ENCODE assay signal across 15 mouse cellular contexts in the genomic region with DNA sequence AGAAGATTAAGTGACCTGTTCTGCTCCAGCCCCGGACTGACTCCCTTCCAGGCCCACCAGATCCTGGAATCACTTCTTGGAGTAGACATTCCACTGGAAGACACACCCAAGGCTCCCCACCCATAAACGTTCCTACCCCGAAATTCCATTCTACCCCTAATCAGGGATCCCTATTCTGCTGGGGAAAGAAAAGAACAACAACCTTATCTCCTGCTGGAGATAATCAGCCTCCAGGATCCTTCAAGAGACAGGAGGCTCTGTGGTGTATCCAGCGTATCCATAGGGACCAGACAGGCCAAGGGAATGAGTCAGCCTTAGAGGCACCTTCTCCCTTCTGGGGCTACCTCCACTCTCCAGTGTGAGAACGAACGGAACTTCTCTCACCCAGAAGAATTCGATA. TPM values are rescaled to one million over a fixed set of nuclear protein-coding genes. Genes with fewer than 3 reads are reported as not detected.
A peak's percentile ranks its signal among the peaks of the same experiment; 100 is the strongest.
DNase-seq lines count a peak whose midpoint lies in the region; ATAC-seq and TF ChIP-seq lines count a peak whose summit lies in the region.
"Had no signal": no experiment of that assay in that cellular context is flagged by ENCODE, and none has a peak within 500 bp of the region (broad histone marks: within the 10 kb centered on the region; RNA-seq: fewer than 3 reads in every experiment).

No protein-coding gene starts in this region.

- no peak overlapping the region for H3K9ac ChIP-seq in heart, adult 2 months (ENCODE audit: low read depth, low read length)
- H3K9ac ChIP-seq: forebrain, embryonic 15.5 days; limb, embryonic 13.5 days had no signal

- no peak for TF ChIP-seq POLR2A in heart, adult 2 months (IDR thresholded peaks at IDR 0.05; ENCODE audit: insufficient read depth, low read depth, low read length)

- intact Hi-C loops in heart, adult 2 months (cut with DNase I) = loop anchor here (2.0 kb wide), 1 partner anchor 37 kb away; no protein-coding TSS in a partner anchor
- intact Hi-C loops in heart, postnatal 14 days (cut with DNase I) = no loop called here

- DNase-seq in heart, adult 2 months = peak in 1 of 2 experiments; percentile 27
- DNase-seq in heart, postnatal 14 days = no peak
- peak; percentile 42 for DNase-seq in ovary, adult 18-20 months (ENCODE audit: low spot score)
- DNase-seq in ovary, postnatal 14 days (ENCODE audit: low spot score) = no peak
- DNase-seq in lung, postnatal 10 days = peak; percentile 9
- no peak for DNase-seq in frontal cortex, postnatal 14 days (ENCODE audit: low spot score in 2 of 2)
- DNase-seq in hindbrain, embryonic 10.5 days (ENCODE audit: low spot score) = no peak
- DNase-seq: kidney, postnatal 36 days; midbrain, embryonic 14.5 days; spleen, adult 18-20 months; thymus, adult 18-20 months had no signal

- TF ChIP-seq CTCF in heart, adult 2 months (IDR thresholded peaks at IDR 0.05) = no peak

- H3K79me2 ChIP-seq in heart, adult 2 months (replicated peaks; ENCODE audit: control insufficient read depth, insufficient read depth, low read length) = peaks cover 2% of the 10 kb centered on the region; the same call in 1 of the 2 replicates

- no peak overlapping the region for H3K4me3 ChIP-seq in heart, adult 2 months
- no peak overlapping the region for H3K4me3 ChIP-seq in hindbrain, embryonic 10.5 days
- H3K4me3 ChIP-seq: forebrain, embryonic 15.5 days; limb, embryonic 13.5 days had no signal

- ATAC-seq in activated CD4-positive, CD25-positive, alpha-beta regulatory T cell, adult 4 months = no peak
- ATAC-seq: forebrain, embryonic 15.5 days; inflammation-experienced regulatory T-cells, adult 6 months had no signal

- no peaks in the 10 kb centered on the region for H3K9me3 ChIP-seq in hindbrain, embryonic 10.5 days
- H3K9me3 ChIP-seq: forebrain, embryonic 15.5 days; limb, embryonic 13.5 days had no signal

- H3K27me3 ChIP-seq in heart, adult 2 months (ENCODE audit: control insufficient read depth, insufficient read depth, low read length) = no peaks in the 10 kb centered on the region
- H3K27me3 ChIP-seq in hindbrain, embryonic 10.5 days (ENCODE audit: insufficient read depth, poor library complexity, severe bottlenecking) = no peaks in the 10 kb centered on the region
- H3K27me3 ChIP-seq: forebrain, embryonic 15.5 days; limb, embryonic 13.5 days had no signal

- 26% methylated on average over 7 of the region's 7 CpGs for WGBS in heart, adult 2 months
- WGBS in hindbrain, embryonic 10.5 days = 77% methylated on average over 7 of the region's 7 CpGs

- H3K27ac ChIP-seq in heart, adult 2 months = 0 out of 2 replicates have a peak overlapping the region, but pooled peaks have one; percentile 1
- H3K27ac ChIP-seq in hindbrain, embryonic 10.5 days = no peak overlapping the region
- H3K27ac ChIP-seq: forebrain, embryonic 15.5 days; limb, embryonic 13.5 days had no signal

- TF ChIP-seq EP300 in heart, adult 2 months (IDR thresholded peaks at IDR 0.05; ENCODE audit: insufficient read depth, low read depth, low read length) = no peak

- peaks cover 19% of the 10 kb centered on the region for H3K36me3 ChIP-seq in heart, adult 2 months (ENCODE audit: control insufficient read depth, insufficient read depth, low read length)
- H3K36me3 ChIP-seq in hindbrain, embryonic 10.5 days = no peaks in the 10 kb centered on the region
- H3K36me3 ChIP-seq: forebrain, embryonic 15.5 days; limb, embryonic 13.5 days had no signal

- peaks cover 19% of the 10 kb centered on the region for H3K4me1 ChIP-seq in heart, adult 2 months (ENCODE audit: control insufficient read depth, insufficient read depth, low read length)
- H3K4me1 ChIP-seq in hindbrain, embryonic 10.5 days (replicated peaks) = 0 out of 2 replicates have a peak, but pooled peaks cover 5% of the 10 kb centered on the region
- H3K4me1 ChIP-seq: forebrain, embryonic 15.5 days had no signal

RNA-seq across cellular contexts. Expression of a gene that starts 47.8 kb away (rescaled TPM):
- 10 to 100 TPM; 53.3 to 76.8 TPM for total RNA-seq in heart, adult 2 months (2021)
- polyA plus RNA-seq in heart, adult 2 months (2012; rRNA removed) = 19.3 and 35.1 TPM in 2 replicates
- 10 to 100 TPM; 51.3 to 53.6 TPM for total RNA-seq in heart, postnatal 14 days (2021)
- polyA plus RNA-seq in activated CD4-positive, CD25-positive, alpha-beta regulatory T cell, adult 4 months (2017; shearing (Covaris generic)) = 1 to 10 TPM; 2.6 to 4.7 TPM
- 2.5 and 2.8 TPM in 2 replicates for polyA plus RNA-seq in hindbrain, embryonic 10.5 days (2016; fragmentation: Nextera tagmentation; extraction: Ambion mirVana)

Comparison
In these comparisons a context has a peak if more than half of its experiments do, and no peak if none do; other contexts are left out.
1. DNase-seq: peak in ovary, adult 18-20 months (single experiment) and lung, postnatal 10 days (single experiment); none in heart, postnatal 14 days (0 of 2), ovary, postnatal 14 days (single experiment), frontal cortex, postnatal 14 days (0 of 2) and hindbrain, embryonic 10.5 days (single experiment).